Mouse (Mus musculus): ENCODE data around the gene Olfr25. TPM values are rescaled to one million over a fixed set of nuclear protein-coding genes. Genes with fewer than 3 reads are reported as not detected.

The Olfr25 gene
- not detected in 2 replicates for polyA plus RNA-seq (2014; fragmentation: Nextera tagmentation; extraction: Ambion mirVana)

GRCm38 (mm10) chr9:38328760-38329159, at the start of gene Olfr25:
TSS of gene Olfr25 (plus strand) at chr9:38329060.
- H3K9me3 ChIP-seq (ENCODE audit: control insufficient read depth, low read length) = no peaks in the 10 kb centered on the region
- no peak within 1 kb of the TSS for H3K9ac ChIP-seq (ENCODE audit: low read length)
- H3K36me3 ChIP-seq (ENCODE audit: control insufficient read depth, insufficient read depth, low read length) = no peaks in the 10 kb centered on the region
- WGBS = 80% methylated on average over 3 of the region's 3 CpGs
- ATAC-seq (ENCODE audit: insufficient number of reproducible peaks, low FRiP score, low TSS enrichment, low read depth) = no peak
- no peaks in the 10 kb centered on the region for H3K4me1 ChIP-seq (ENCODE audit: control insufficient read depth, insufficient read depth, low read length)
- H3K4me3 ChIP-seq (ENCODE audit: low read depth, low read length) = no peak within 1 kb of the TSS
- no peak for DNase-seq (ENCODE audit: low spot score)
- no peak within 1 kb of the TSS for H3K4me2 ChIP-seq (ENCODE audit: low read depth, severe bottlenecking)
- no peak within 1 kb of the TSS for H3K27ac ChIP-seq (replicated peaks; ENCODE audit: low read depth, low read length)
- H3K27me3 ChIP-seq (ENCODE audit: control insufficient read depth, insufficient read depth, low read length) = no peaks in the 10 kb centered on the region

GRCm38 (mm10) chr9:38290807-38291206, 38.1 kb upstream of the Olfr25 start, which contains the start of gene Olfr896-ps1:
TSS of gene Olfr896-ps1 (plus strand) at chr9:38291107.
- ATAC-seq (ENCODE audit: insufficient number of reproducible peaks, low FRiP score, low TSS enrichment, low read depth) (no peak), DNase-seq (ENCODE audit: low spot score) (no peak)
- Histone ChIP-seq H3K27ac (replicated peaks; ENCODE audit: low read depth, low read length) (no peak within 1 kb of the TSS), H3K9me3 (ENCODE audit: control insufficient read depth, low read length) (no peaks in the 10 kb centered on the region), H3K9ac (ENCODE audit: low read length) (no peak within 1 kb of the TSS), H3K4me3 (ENCODE audit: low read depth, low read length) (no peak within 1 kb of the TSS), H3K36me3 (ENCODE audit: control insufficient read depth, insufficient read depth, low read length) (no peaks in the 10 kb centered on the region), H3K27me3 (ENCODE audit: control insufficient read depth, insufficient read depth, low read length) (no peaks in the 10 kb centered on the region), H3K4me2 (ENCODE audit: low read depth, severe bottlenecking) (no peak within 1 kb of the TSS), H3K4me1 (ENCODE audit: control insufficient read depth, insufficient read depth, low read length) (no peaks in the 10 kb centered on the region)
- WGBS = 90% methylated on average over 1 of the region's 1 CpGs

- no peaks in the 10 kb centered on the region for H3K27me3 ChIP-seq (ENCODE audit: control insufficient read depth, insufficient read depth, low read length)
- no peak for DNase-seq (ENCODE audit: low spot score)
- no peaks in the 10 kb centered on the region for H3K9me3 ChIP-seq (ENCODE audit: control insufficient read depth, low read length)
- H3K9ac ChIP-seq (ENCODE audit: low read length) = no peak within 1 kb of the TSS
- no peaks in the 10 kb centered on the region for H3K4me1 ChIP-seq (ENCODE audit: control insufficient read depth, insufficient read depth, low read length)
- H3K36me3 ChIP-seq (ENCODE audit: control insufficient read depth, insufficient read depth, low read length) = no peaks in the 10 kb centered on the region
- H3K4me2 ChIP-seq (ENCODE audit: low read depth, severe bottlenecking) = no peak within 1 kb of the TSS
- 88% methylated on average over 4 of the region's 4 CpGs for WGBS
- no peak within 1 kb of the TSS for H3K27ac ChIP-seq (replicated peaks; ENCODE audit: low read depth, low read length)
- H3K4me3 ChIP-seq (ENCODE audit: low read depth, low read length) = no peak within 1 kb of the TSS
- no peak for ATAC-seq (ENCODE audit: insufficient number of reproducible peaks, low FRiP score, low TSS enrichment, low read depth)
These were observed 19.3 kb downstream of the Olfr25 start, which contains the start of gene Olfr898 for GRCm38 (mm10) chr9:38348111-38348510. TSS of gene Olfr898 (plus strand) at chr9:38348411.

- H3K4me1 ChIP-seq (ENCODE audit: control insufficient read depth, insufficient read depth, low read length) = no peaks in the 10 kb centered on the region
- no peaks in the 10 kb centered on the region for H3K9me3 ChIP-seq (ENCODE audit: control insufficient read depth, low read length)
- H3K4me3 ChIP-seq (ENCODE audit: low read depth, low read length) = no peak within 1 kb of the TSS
- H3K27ac ChIP-seq (replicated peaks; ENCODE audit: low read depth, low read length) = no peak within 1 kb of the TSS
- DNase-seq (ENCODE audit: low spot score) (no peak), ATAC-seq (ENCODE audit: insufficient number of reproducible peaks, low FRiP score, low TSS enrichment, low read depth) (no peak)
- WGBS = 90% methylated on average over 2 of the region's 2 CpGs
- H3K9ac ChIP-seq (ENCODE audit: low read length) = no peak within 1 kb of the TSS
- no peaks in the 10 kb centered on the region for H3K36me3 ChIP-seq (ENCODE audit: control insufficient read depth, insufficient read depth, low read length)
- H3K27me3 ChIP-seq (ENCODE audit: control insufficient read depth, insufficient read depth, low read length) = no peaks in the 10 kb centered on the region
- no peak within 1 kb of the TSS for H3K4me2 ChIP-seq (ENCODE audit: low read depth, severe bottlenecking)
These were observed 37.7 kb downstream of the Olfr25 start, which contains the start of gene Olfr250 for GRCm38 (mm10) chr9:38366596-38366995. TSS of gene Olfr250 (plus strand) at chr9:38366896.

GRCm38 (mm10) chr9:38376786-38377185, 47.9 kb downstream of the Olfr25 start, which contains the start of gene Olfr251:
TSS of gene Olfr251 (plus strand) at chr9:38377086.
- Histone ChIP-seq H3K9ac (ENCODE audit: low read length) (no peak within 1 kb of the TSS), H3K4me2 (ENCODE audit: low read depth, severe bottlenecking) (no peak within 1 kb of the TSS), H3K4me3 (ENCODE audit: low read depth, low read length) (no peak within 1 kb of the TSS), H3K4me1 (ENCODE audit: control insufficient read depth, insufficient read depth, low read length) (no peaks in the 10 kb centered on the region), H3K36me3 (ENCODE audit: control insufficient read depth, insufficient read depth, low read length) (no peaks in the 10 kb centered on the region), H3K27ac (replicated peaks; ENCODE audit: low read depth, low read length) (no peak within 1 kb of the TSS), H3K27me3 (ENCODE audit: control insufficient read depth, insufficient read depth, low read length) (no peaks in the 10 kb centered on the region), H3K9me3 (ENCODE audit: control insufficient read depth, low read length) (no peaks in the 10 kb centered on the region)
- WGBS = 66% methylated on average over 2 of the region's 2 CpGs
- DNase-seq (ENCODE audit: low spot score) (no peak), ATAC-seq (ENCODE audit: insufficient number of reproducible peaks, low FRiP score, low TSS enrichment, low read depth) (no peak)

Other genes starting within 250 kb of the Olfr25 start
- gene Olfr887, start 245.0 kb upstream of the Olfr25 start, polyA plus RNA-seq (2014; fragmentation: Nextera tagmentation; extraction: Ambion mirVana) = not detected in 2 replicates
- not detected in 2 replicates for gene Olfr888, start 220.9 kb upstream of the Olfr25 start, polyA plus RNA-seq (2014; fragmentation: Nextera tagmentation; extraction: Ambion mirVana)
- gene Olfr889, start 213.9 kb upstream of the Olfr25 start, polyA plus RNA-seq (2014; fragmentation: Nextera tagmentation; extraction: Ambion mirVana) = 0.07 TPM in 2 replicates
- gene Olfr890, start 186.5 kb upstream of the Olfr25 start, polyA plus RNA-seq (2014; fragmentation: Nextera tagmentation; extraction: Ambion mirVana) = not detected in 2 replicates
- gene Olfr891, start 148.2 kb upstream of the Olfr25 start, polyA plus RNA-seq (2014; fragmentation: Nextera tagmentation; extraction: Ambion mirVana) = not detected in 2 replicates
- not detected in 2 replicates for gene Olfr893, start 120.7 kb upstream of the Olfr25 start, polyA plus RNA-seq (2014; fragmentation: Nextera tagmentation; extraction: Ambion mirVana)
- not detected in 2 replicates for gene Olfr894, start 111.0 kb upstream of the Olfr25 start, polyA plus RNA-seq (2014; fragmentation: Nextera tagmentation; extraction: Ambion mirVana)
- not detected in 2 replicates for gene Olfr143, start 76.3 kb upstream of the Olfr25 start, polyA plus RNA-seq (2014; fragmentation: Nextera tagmentation; extraction: Ambion mirVana)
- not detected in 2 replicates for gene Olfr895, start 61.2 kb upstream of the Olfr25 start, polyA plus RNA-seq (2014; fragmentation: Nextera tagmentation; extraction: Ambion mirVana)
- not detected in 2 replicates for gene Olfr896-ps1, start 38.0 kb upstream of the Olfr25 start, polyA plus RNA-seq (2014; fragmentation: Nextera tagmentation; extraction: Ambion mirVana)
- not detected in 2 replicates for gene Olfr898, start 19.4 kb downstream of the Olfr25 start, polyA plus RNA-seq (2014; fragmentation: Nextera tagmentation; extraction: Ambion mirVana)
- not detected in 2 replicates for gene Olfr250, start 37.8 kb downstream of the Olfr25 start, polyA plus RNA-seq (2014; fragmentation: Nextera tagmentation; extraction: Ambion mirVana)
- not detected in 2 replicates for gene Olfr251, start 48.0 kb downstream of the Olfr25 start, polyA plus RNA-seq (2014; fragmentation: Nextera tagmentation; extraction: Ambion mirVana)
- gene Olfr147, start 72.6 kb downstream of the Olfr25 start, polyA plus RNA-seq (2014; fragmentation: Nextera tagmentation; extraction: Ambion mirVana) = not detected in 2 replicates
- gene Olfr901, start 100.4 kb downstream of the Olfr25 start, polyA plus RNA-seq (2014; fragmentation: Nextera tagmentation; extraction: Ambion mirVana) = not detected in 2 replicates
- not detected in 2 replicates for gene Olfr902, start 118.6 kb downstream of the Olfr25 start, polyA plus RNA-seq (2014; fragmentation: Nextera tagmentation; extraction: Ambion mirVana)
- gene Olfr904, start 134.1 kb downstream of the Olfr25 start, polyA plus RNA-seq (2014; fragmentation: Nextera tagmentation; extraction: Ambion mirVana) = not detected in 2 replicates
- not detected in 2 replicates for gene Olfr905, start 142.0 kb downstream of the Olfr25 start, polyA plus RNA-seq (2014; fragmentation: Nextera tagmentation; extraction: Ambion mirVana)
- not detected in 2 replicates for gene Olfr906, start 158.0 kb downstream of the Olfr25 start, polyA plus RNA-seq (2014; fragmentation: Nextera tagmentation; extraction: Ambion mirVana)
- not detected in 2 replicates for gene Olfr907, start 166.7 kb downstream of the Olfr25 start, polyA plus RNA-seq (2014; fragmentation: Nextera tagmentation; extraction: Ambion mirVana)
- gene Olfr911-ps1, start 192.5 kb downstream of the Olfr25 start, polyA plus RNA-seq (2014; fragmentation: Nextera tagmentation; extraction: Ambion mirVana) = not detected in 2 replicates
- not detected in 2 replicates for gene Olfr910, start 208.8 kb downstream of the Olfr25 start, polyA plus RNA-seq (2014; fragmentation: Nextera tagmentation; extraction: Ambion mirVana)

Measured in limb, embryonic 11.5 days (tissue).